In genomic region chr2:167376160-167376564, GRCm38 (mm10) we compare ENCODE assay signal across 9 mouse cellular contexts. TPM values are rescaled to one million over a fixed set of nuclear protein-coding genes. Genes with fewer than 3 reads are reported as not detected.
A peak's percentile ranks its signal among the peaks of the same experiment; 100 is the strongest.
DNase-seq lines count a peak whose midpoint lies in the region; ATAC-seq and TF ChIP-seq lines count a peak whose summit lies in the region.
"Had no signal": no experiment of that assay in that cellular context is flagged by ENCODE, and none has a peak within 500 bp of the region (broad histone marks: within the 10 kb centered on the region; RNA-seq: fewer than 3 reads in every experiment).

No protein-coding gene starts in this region.

- H3K27ac ChIP-seq in spleen, adult 2 months (ENCODE audit: insufficient read depth, low read length), result peak overlapping the region; percentile 22; the same call in 1 of the 2 replicates
- H3K27ac ChIP-seq in neural tube, embryonic 15.5 days (replicated peaks), result no peak overlapping the region
- H3K27ac ChIP-seq: embryonic facial prominence, embryonic 12.5 days had no signal

- peak; percentile 40 to 71 for DNase-seq in adrenal gland, adult (ENCODE audit: inconsistent age in 2 of 2, low spot score in 1 of 2)
- no peak for DNase-seq in adrenal gland, postnatal 4 days (ENCODE audit: low spot score in 2 of 2)
- DNase-seq in spleen, adult 2 months (ENCODE audit: low read depth in 1 of 2, low spot score in 2 of 2), result no peak
- DNase-seq in spleen, postnatal 14 days (ENCODE audit: low spot score in 2 of 2), result no peak
- peak; percentile 45 for DNase-seq in heart, postnatal 25 days (ENCODE audit: low spot score)
- DNase-seq in splenic B cell, adult 2 months (ENCODE audit: low read depth, low spot score), result peak; percentile 46
- DNase-seq in ovary, adult 18-20 months (ENCODE audit: low spot score), result no peak

- H3K9ac ChIP-seq in neural tube, embryonic 15.5 days (replicated peaks), result no peak overlapping the region
- H3K9ac ChIP-seq: embryonic facial prominence, embryonic 12.5 days had no signal

- intact Hi-C loops in heart, postnatal 25 days (cut with DNase I), result no loop called here

- TF ChIP-seq CTCF in spleen, adult 2 months (IDR thresholded peaks at IDR 0.05; ENCODE audit: extremely low read depth, insufficient read depth, insufficient read length, insufficient replicate concordance), result no peak

- TF ChIP-seq POLR2A in spleen, adult 2 months (IDR thresholded peaks at IDR 0.05; ENCODE audit: low read depth, low read length), result no peak

- H3K4me3 ChIP-seq in spleen, adult 2 months (ENCODE audit: extremely low read depth, insufficient read depth, insufficient read length), result no peak overlapping the region
- no peak overlapping the region for H3K4me3 ChIP-seq in neural tube, embryonic 15.5 days (replicated peaks)
- H3K4me3 ChIP-seq: embryonic facial prominence, embryonic 12.5 days had no signal

- H3K27me3 ChIP-seq in spleen, adult 2 months (ENCODE audit: control insufficient read depth, insufficient read depth, low read length), result no peaks in the 10 kb centered on the region
- H3K27me3 ChIP-seq in splenic B cell, adult 2 months (ENCODE audit: control insufficient read depth, insufficient read depth, low read length, poor library complexity, severe bottlenecking), result no peaks in the 10 kb centered on the region
- H3K27me3 ChIP-seq in neural tube, embryonic 15.5 days (replicated peaks), result 0 out of 2 replicates have a peak, but pooled peaks cover 2% of the 10 kb centered on the region
- H3K27me3 ChIP-seq: embryonic facial prominence, embryonic 12.5 days had no signal

- H3K4me1 ChIP-seq in spleen, adult 2 months (ENCODE audit: control insufficient read depth, insufficient read depth, insufficient read length), result peaks cover 36% of the 10 kb centered on the region
- no peaks in the 10 kb centered on the region for H3K4me1 ChIP-seq in neural tube, embryonic 15.5 days
- H3K4me1 ChIP-seq: embryonic facial prominence, embryonic 12.5 days had no signal

- H3K9me3 ChIP-seq in neural tube, embryonic 15.5 days (replicated peaks), result no peaks in the 10 kb centered on the region
- H3K9me3 ChIP-seq: embryonic facial prominence, embryonic 12.5 days had no signal

- no peak for ATAC-seq in neural tube, embryonic 15.5 days (ENCODE audit: low FRiP score)

- no peaks in the 10 kb centered on the region for H3K36me3 ChIP-seq in spleen, adult 2 months (ENCODE audit: control insufficient read depth, insufficient read depth, low read length)
- no peaks in the 10 kb centered on the region for H3K36me3 ChIP-seq in splenic B cell, adult 2 months (ENCODE audit: control insufficient read depth, insufficient read depth, low read length, poor library complexity, severe bottlenecking)
- H3K36me3 ChIP-seq in neural tube, embryonic 15.5 days, result no peaks in the 10 kb centered on the region
- H3K36me3 ChIP-seq: embryonic facial prominence, embryonic 12.5 days had no signal

- WGBS in spleen, adult 2 months, result 61% methylated on average over 8 of the region's 8 CpGs
- WGBS in neural tube, embryonic 15.5 days, result 72% methylated on average over 8 of the region's 8 CpGs

- no peak overlapping the region for H3K4me2 ChIP-seq in neural tube, embryonic 15.5 days
- H3K4me2 ChIP-seq: embryonic facial prominence, embryonic 12.5 days had no signal

RNA-seq across cellular contexts. Expression of gene B4galt5, which starts 27.2 kb away (rescaled TPM):
- total RNA-seq in adrenal gland, postnatal 4 days (2021), result 100 to 1,000 TPM in 1 of 2 experiments, 10 to 100 TPM in 1; 86.1 to 102 TPM
- polyA plus RNA-seq in spleen, adult 2 months (2012; rRNA removed), result 20.5 and 22.6 TPM in 2 replicates
- total RNA-seq in heart, postnatal 25 days (2021), result 10 to 100 TPM; 12.7 to 14.6 TPM
- polyA plus RNA-seq in neural tube, embryonic 15.5 days (2015; fragmentation: Nextera tagmentation; extraction: Ambion mirVana), result 19.9 and 28.4 TPM in 2 replicates

RNA-seq across cellular contexts. Expression of gene Slc9a8, which starts 45.4 kb away (rescaled TPM):
- 10 to 100 TPM; 60.0 to 63.9 TPM for total RNA-seq in adrenal gland, postnatal 4 days (2021)
- 47.7 and 53.8 TPM in 2 replicates for polyA plus RNA-seq in spleen, adult 2 months (2012; rRNA removed)
- total RNA-seq in heart, postnatal 25 days (2021), result 10 to 100 TPM; 21.8 to 23.9 TPM
- 21.2 and 22.1 TPM in 2 replicates for polyA plus RNA-seq in neural tube, embryonic 15.5 days (2015; fragmentation: Nextera tagmentation; extraction: Ambion mirVana)

Comparison
In these comparisons a context has a peak if more than half of its experiments do, and no peak if none do; other contexts are left out.
1. DNase-seq: peak in adrenal gland, adult (2 of 2), heart, postnatal 25 days (single experiment) and splenic B cell, adult 2 months (single experiment); none in adrenal gland, postnatal 4 days (0 of 2), spleen, adult 2 months (0 of 2), spleen, postnatal 14 days (0 of 2) and ovary, adult 18-20 months (single experiment).
2. RNA of gene B4galt5, which starts 27.2 kb away (total RNA-seq): 86.1 to 102 TPM in adrenal gland, postnatal 4 days; 12.7 to 14.6 TPM in heart, postnatal 25 days; every median in the first group is over 4 times any median in the second.